Comparison of ENCODE assay signal across 8 mouse cellular contexts in the genomic region with DNA sequence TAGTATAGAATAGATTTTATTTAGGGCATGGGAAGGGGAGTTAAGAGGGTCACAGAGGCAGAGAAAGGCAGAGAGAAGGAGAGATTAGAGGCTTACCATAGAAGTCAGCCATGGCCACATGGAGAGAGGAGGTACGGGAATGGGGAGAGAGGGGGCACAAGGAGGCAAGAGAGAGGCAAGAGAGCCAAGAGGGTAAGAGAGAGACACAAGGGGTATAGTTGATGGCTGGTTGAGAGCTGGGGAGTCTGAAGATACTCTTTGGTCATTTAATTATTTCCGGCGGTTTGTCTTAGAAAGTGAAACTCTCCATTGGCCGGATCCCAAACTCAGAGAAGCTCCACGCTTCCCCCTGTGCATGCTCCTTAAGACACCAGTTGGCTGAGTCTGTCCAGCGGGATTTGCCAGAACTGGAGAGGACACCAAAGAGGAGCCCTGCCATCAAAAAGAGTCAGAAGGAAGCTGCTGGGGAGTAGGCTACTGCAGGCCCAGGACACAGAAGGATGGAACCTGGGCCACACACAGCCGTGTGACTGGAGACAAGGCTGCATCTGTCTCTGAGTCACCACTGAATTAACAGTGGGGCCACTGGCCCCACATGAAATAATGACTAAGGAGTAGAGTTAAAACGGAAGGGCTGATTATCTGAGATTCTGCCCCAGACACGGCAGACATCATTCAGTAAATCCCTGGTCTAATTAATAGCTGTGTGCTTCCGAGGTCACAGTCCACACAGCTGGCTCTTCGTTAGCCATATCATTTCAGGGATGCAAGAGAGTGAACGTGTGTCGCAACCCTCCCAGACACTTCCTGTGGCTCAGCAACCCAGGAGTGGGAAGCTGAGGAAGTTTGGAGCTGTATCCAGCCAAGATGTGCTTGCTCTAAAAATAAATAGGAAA. TPM values are rescaled to one million over a fixed set of nuclear protein-coding genes. Genes with fewer than 3 reads are reported as not detected.
DNase-seq lines count a peak whose midpoint lies in the region; ATAC-seq lines count a peak whose summit lies in the region.

No protein-coding gene starts in this region.

- H3K27ac ChIP-seq in lung, embryonic 16.5 days (ENCODE audit: low read length): peak overlapping the region; percentile 78

- no peaks in the 10 kb centered on the region for H3K36me3 ChIP-seq in lung, embryonic 16.5 days (ENCODE audit: control insufficient read depth, insufficient read depth, low read length)

- peak; percentile 93 for ATAC-seq in lung, embryonic 16.5 days (ENCODE audit: low read depth)
- ATAC-seq in CD4-positive, CD25-positive, alpha-beta regulatory T cell, adult 4 months: no peak
- no peak for ATAC-seq in activated CD4-positive, CD25-positive, alpha-beta regulatory T cell, adult 4 months

- intact Hi-C loops in heart, postnatal 14 days (cut with DNase I): no loop called here

- H3K27me3 ChIP-seq in lung, embryonic 16.5 days (ENCODE audit: control insufficient read depth, insufficient read depth, low read depth, low read length): no peaks in the 10 kb centered on the region

- WGBS in lung, embryonic 16.5 days: 43% methylated on average over 13 of the region's 13 CpGs

- peak; percentile 13 to 43 for DNase-seq in adrenal gland, adult (ENCODE audit: inconsistent age in 2 of 2, low spot score in 1 of 2)
- DNase-seq in adrenal gland, postnatal 4 days (ENCODE audit: low spot score in 2 of 2): no peak
- peak; percentile 90 for DNase-seq in Muller cell, postnatal 12 days (ENCODE audit: inconsistent ontology term)
- DNase-seq in heart, postnatal 14 days: peak; percentile 34 to 53
- DNase-seq in urinary bladder, postnatal 4 days (ENCODE audit: low spot score in 2 of 2): no peak

- no peaks in the 10 kb centered on the region for H3K9me3 ChIP-seq in lung, embryonic 16.5 days (ENCODE audit: control insufficient read depth, low read length)

- no peak overlapping the region for H3K9ac ChIP-seq in lung, embryonic 16.5 days (ENCODE audit: low read length)

- no peak overlapping the region for H3K4me3 ChIP-seq in lung, embryonic 16.5 days (ENCODE audit: low read length)

- no peak overlapping the region for H3K4me2 ChIP-seq in lung, embryonic 16.5 days (ENCODE audit: low read depth, low read length)

- H3K4me1 ChIP-seq in lung, embryonic 16.5 days (replicated peaks; ENCODE audit: control insufficient read depth, insufficient read depth, low read length): peaks cover 24% of the 10 kb centered on the region; the same call in 1 of the 2 replicates

RNA-seq across cellular contexts. Expression of a gene that starts 24.2 kb away (rescaled TPM):
- 1 to 10 TPM in 1 of 2 experiments, under 1 TPM in 1; 0.70 to 1.5 TPM for total RNA-seq in adrenal gland, postnatal 4 days (2021)
- total RNA-seq in heart, postnatal 14 days (2021): under 1 TPM; 0.07 to 0.50 TPM
- polyA plus RNA-seq in lung, embryonic 16.5 days (2015; fragmentation: Nextera tagmentation; extraction: Ambion mirVana): 0.39 and 0.41 TPM in 2 replicates
- under 1 TPM in 1 of 2 experiments, not detected in 1; 0.13 TPM for polyA plus RNA-seq in CD4-positive, CD25-positive, alpha-beta regulatory T cell, adult 4 months (2017; shearing (Covaris generic))
- polyA plus RNA-seq in activated CD4-positive, CD25-positive, alpha-beta regulatory T cell, adult 4 months (2017; shearing (Covaris generic)): 1 to 10 TPM in 1 of 2 experiments, not detected in 1; 2.2 TPM

Comparison
In these comparisons a context has a peak if more than half of its experiments do, and no peak if none do; other contexts are left out.
1. DNase-seq: peak in adrenal gland, adult (2 of 2), Muller cell, postnatal 12 days (single experiment) and heart, postnatal 14 days (2 of 2); none in adrenal gland, postnatal 4 days (0 of 2) and urinary bladder, postnatal 4 days (0 of 2).